Mouse (Mus musculus) hindbrain, embryonic 10.5 days (tissue): Measurements from ENCODE around the gene Tmem254b. TPM values are rescaled to one million over a fixed set of nuclear protein-coding genes. Genes with fewer than 3 reads are reported as not detected.
"Not testable (repeated sequence)": the region's sequence is repeated elsewhere in the genome, so short reads cannot be mapped to it uniquely, and the experiment has no call there.

Source experiments
- DNase-seq: peaks from one replicate; pipeline ENCODE4 v3.0.0-alpha.2; 2017; ENCODE audit warnings: low spot score
- H3K27ac ChIP-seq: fragments of 300-500 bp; sonication (generic); 2 replicates; pipeline ENCODE4 v1.5.1; 2016; ENCODE audit warnings: mild to moderate bottlenecking, moderate library complexity
- H3K27me3 ChIP-seq: fragments of 300-500 bp; sonication (generic); 2 replicates; pipeline ENCODE4 v1.6.1; 2016; ENCODE audit warnings: mild to moderate bottlenecking; ENCODE audit not compliant: poor library complexity, insufficient read depth, severe bottlenecking
- H3K36me3 ChIP-seq: fragments of 300-500 bp; sonication (generic); 2 replicates; pipeline ENCODE4 v1.6.1; 2016; ENCODE audit warnings: mild to moderate bottlenecking, moderate library complexity
- H3K4me1 ChIP-seq: fragments of 300-500 bp; sonication (generic); replicated peaks from 2 replicates; pipeline ENCODE4 v1.6.1; 2016; ENCODE audit warnings: mild to moderate bottlenecking
- H3K4me3 ChIP-seq: fragments of 300-500 bp; sonication (generic); 2 replicates; pipeline ENCODE4 v1.5.1; 2016; ENCODE audit warnings: mild to moderate bottlenecking, moderate library complexity
- H3K9me3 ChIP-seq: fragments of 300-500 bp; sonication (generic); 2 replicates; pipeline ENCODE4 v1.6.1; 2016; ENCODE audit warnings: mild to moderate bottlenecking, moderate library complexity
- WGBS: fragments of 180-500 bp; shearing (Covaris S2); methylation state at CpG from one replicate; pipeline ENCODE4 v1.1.7; 2016; 5-methylcytosine and 5-hydroxymethylcytosine counted together
- polyA plus RNA-seq: library from polyadenylated mRNA; unstranded; fragments of >200 nt; fragmentation: Nextera tagmentation; extraction: Ambion mirVana; gene quantifications from 2 replicates; pipeline ENCODE4 v1.2.1, GENCODE M21; 2016

The Tmem254b gene
- polyA plus RNA-seq, 1 experiment from 2014 or later = 22.2 TPM

DNA sequence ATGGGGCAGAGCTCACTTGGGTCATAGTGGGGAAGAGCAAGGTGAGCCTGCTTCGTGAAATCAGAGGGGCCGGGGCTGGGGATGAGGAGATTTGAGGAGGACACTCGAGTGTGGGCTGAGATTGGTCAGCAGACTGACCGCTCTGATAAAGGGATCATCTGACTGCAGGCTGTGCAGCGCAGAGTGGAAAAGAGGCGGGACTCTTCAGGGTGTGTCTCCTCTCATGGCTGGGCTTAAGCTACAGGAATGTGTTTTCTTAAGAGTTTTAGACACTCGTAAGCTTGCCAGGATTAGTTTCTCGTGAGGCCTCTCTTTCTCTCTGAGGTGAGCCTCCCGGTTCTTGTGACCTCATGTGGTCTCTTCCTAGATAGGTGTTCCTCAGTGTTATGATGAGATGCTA lies 45.7 kb downstream of the Tmem254b start:
- WGBS = no CpG with 5 or more reads among the region's 9 CpGs

DNA sequence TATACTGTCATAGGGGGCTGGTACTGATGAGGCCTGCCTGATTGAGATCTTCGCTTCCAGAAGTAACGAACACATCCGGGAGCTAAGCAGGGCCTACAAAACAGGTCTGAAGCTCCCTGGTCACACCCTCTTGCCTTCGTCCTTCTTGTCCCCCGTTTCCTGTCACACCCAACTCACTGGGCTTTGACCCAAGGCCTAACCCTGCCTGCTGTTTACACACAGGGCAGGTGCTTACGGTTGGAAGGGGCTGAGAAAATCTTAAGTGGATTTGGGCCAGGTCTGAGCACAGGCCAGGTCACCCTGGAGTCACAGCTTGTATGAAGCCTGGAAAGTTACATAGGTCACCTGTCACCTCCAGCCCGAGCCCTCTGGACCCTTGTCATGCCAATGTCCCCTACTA lies 50.8 kb downstream of the Tmem254b start:
- H3K36me3 ChIP-seq, H3K27me3 ChIP-seq, DNase-seq, H3K4me1 ChIP-seq, H3K4me3 ChIP-seq, H3K9me3 ChIP-seq, H3K27ac ChIP-seq: not testable (repeated sequence)
- WGBS = no CpG with 5 or more reads among the region's 7 CpGs

More for the DNA sequence above, 45.7 kb downstream of the Tmem254b start:
- H3K27ac ChIP-seq, H3K36me3 ChIP-seq, H3K4me3 ChIP-seq, DNase-seq, H3K9me3 ChIP-seq, H3K27me3 ChIP-seq, H3K4me1 ChIP-seq: not testable (repeated sequence)

Other genes starting within 250 kb of the Tmem254b start
- gene Duxbl1, start 228.5 kb downstream of the Tmem254b start, polyA plus RNA-seq = 4.6 and 4.7 TPM in 2 replicates
- gene Gm9780, start 164.3 kb downstream of the Tmem254b start, polyA plus RNA-seq = 0.93 TPM in 1 of 2 replicates, not detected in the other
- gene Tmem254c, start 139.7 kb downstream of the Tmem254b start, polyA plus RNA-seq = 18.4 and 22.4 TPM in 2 replicates
- gene Cphx2, start 125.5 kb downstream of the Tmem254b start, polyA plus RNA-seq = not detected in 2 replicates
- gene Cphx3, start 124.7 kb downstream of the Tmem254b start, polyA plus RNA-seq = not detected in 2 replicates
- gene Duxbl2, start 88.7 kb downstream of the Tmem254b start, polyA plus RNA-seq = not detected in 2 replicates
- 0.96 and 1.2 TPM in 2 replicates for gene Plac9b, start 24.6 kb downstream of the Tmem254b start, polyA plus RNA-seq
- 5.7 and 6.3 TPM in 2 replicates for gene Duxbl3, start 50.9 kb upstream of the Tmem254b start, polyA plus RNA-seq